Mouse (Mus musculus): ENCODE data around the gene Zscan2. TPM values are rescaled to one million over a fixed set of nuclear protein-coding genes. Genes with fewer than 3 reads are reported as not detected.

Gene Zscan2
- total RNA-seq, 2 experiments from 2014 or later, result 5.5 TPM

GRCm38 (mm10) chr7:80843176-80843575 is 17.5 kb upstream of the Zscan2 start:
- no peak for DNase-seq (ENCODE audit: low spot score in 2 of 2)

GRCm38 (mm10) chr7:80843910-80844640 is 16.6 kb upstream of the Zscan2 start:
- no peak for DNase-seq (ENCODE audit: low spot score in 2 of 2)

DNA sequence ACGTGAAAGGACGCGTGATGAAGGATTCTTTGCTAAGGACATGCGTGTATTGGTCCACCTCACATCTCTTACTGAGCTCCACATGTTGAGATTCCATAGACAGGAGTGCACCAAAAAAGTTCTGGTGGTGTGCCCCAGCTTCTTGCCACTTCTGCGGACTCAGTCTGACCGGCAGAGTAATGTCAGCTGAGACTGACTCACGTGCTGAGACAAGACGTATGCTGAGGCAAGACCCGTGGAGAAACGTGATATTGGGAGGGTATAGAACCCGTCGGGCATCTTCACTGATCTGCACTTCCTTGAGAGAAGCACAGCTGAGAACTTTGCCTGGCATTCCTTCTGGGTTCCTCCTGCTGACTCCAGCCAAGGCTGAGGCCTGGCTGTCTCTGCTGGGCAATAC is 16.0 kb upstream of the Zscan2 start:
- DNase-seq (ENCODE audit: low spot score in 2 of 2), result no peak

- DNase-seq (ENCODE audit: low spot score in 2 of 2), result no peak
Observed at GRCm38 (mm10) chr7:80845621-80846279, 15.0 kb upstream of the Zscan2 start.

- no peak for DNase-seq (ENCODE audit: low spot score in 2 of 2)
Observed at GRCm38 (mm10) chr7:80846280-80846678, 14.4 kb upstream of the Zscan2 start.

DNA sequence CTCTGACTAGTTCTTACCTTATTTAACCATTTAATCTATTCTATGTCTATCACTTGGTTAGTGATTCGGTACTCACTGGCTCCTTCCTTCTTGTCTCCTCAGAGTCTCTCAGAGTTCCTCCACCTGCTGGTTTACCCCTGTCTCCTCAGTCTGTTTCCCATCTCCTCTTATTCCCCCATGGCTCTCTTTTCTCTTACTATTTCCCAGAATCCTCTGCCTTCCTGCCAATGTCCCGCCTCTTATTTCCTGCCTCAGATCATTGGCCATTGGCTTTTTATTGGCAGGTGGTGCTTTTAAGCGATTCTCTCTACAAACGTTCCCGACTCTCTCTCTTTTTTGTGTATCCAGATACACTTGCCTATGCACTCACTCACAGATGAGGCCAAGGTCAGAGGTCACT is 14.0 kb upstream of the Zscan2 start:
- DNase-seq (ENCODE audit: low spot score in 2 of 2), result no peak

GRCm38 (mm10) chr7:80849267-80849666 is 11.5 kb upstream of the Zscan2 start:
- DNase-seq (ENCODE audit: low spot score in 2 of 2), result no peak

DNA sequence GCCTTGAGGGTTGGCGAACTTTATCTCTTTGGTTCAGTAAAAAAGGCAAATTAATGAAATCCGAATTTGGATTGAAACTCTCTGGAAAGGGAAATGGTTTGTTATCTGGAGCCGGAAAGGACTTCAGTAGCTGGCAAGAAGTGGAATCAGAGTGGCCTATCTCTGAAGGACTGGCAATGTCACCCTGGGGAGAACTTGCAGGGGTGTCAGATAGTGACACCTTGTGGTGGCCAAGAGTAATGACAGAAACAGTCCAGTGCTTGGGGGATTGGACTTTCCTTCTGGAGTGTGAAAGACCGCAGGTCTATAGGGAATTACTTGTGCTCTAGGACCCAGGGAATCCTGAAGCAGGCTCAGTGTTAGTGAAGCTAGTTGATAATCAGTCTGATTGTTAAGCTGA is 11.0 kb upstream of the Zscan2 start:
- DNase-seq (ENCODE audit: low spot score in 2 of 2), result peak in 1 of 2 experiments; percentile 34

GRCm38 (mm10) chr7:80850520-80850919 is 10.2 kb upstream of the Zscan2 start:
- DNase-seq (ENCODE audit: low spot score in 2 of 2), result no peak

- no peak for DNase-seq (ENCODE audit: low spot score in 2 of 2)
Observed at GRCm38 (mm10) chr7:80853218-80853617, 7.5 kb upstream of the Zscan2 start.

- DNase-seq (ENCODE audit: low spot score in 2 of 2), result no peak
Observed at GRCm38 (mm10) chr7:80855316-80855715, 5.4 kb upstream of the Zscan2 start.

- peak; percentile 57 to 77 for DNase-seq (ENCODE audit: low spot score in 2 of 2)
Observed at GRCm38 (mm10) chr7:80857181-80857580, 3.5 kb upstream of the Zscan2 start.

GRCm38 (mm10) chr7:80860227-80860626 is 493 bp upstream of the Zscan2 start:
- no peak for DNase-seq (ENCODE audit: low spot score in 2 of 2)

DNA sequence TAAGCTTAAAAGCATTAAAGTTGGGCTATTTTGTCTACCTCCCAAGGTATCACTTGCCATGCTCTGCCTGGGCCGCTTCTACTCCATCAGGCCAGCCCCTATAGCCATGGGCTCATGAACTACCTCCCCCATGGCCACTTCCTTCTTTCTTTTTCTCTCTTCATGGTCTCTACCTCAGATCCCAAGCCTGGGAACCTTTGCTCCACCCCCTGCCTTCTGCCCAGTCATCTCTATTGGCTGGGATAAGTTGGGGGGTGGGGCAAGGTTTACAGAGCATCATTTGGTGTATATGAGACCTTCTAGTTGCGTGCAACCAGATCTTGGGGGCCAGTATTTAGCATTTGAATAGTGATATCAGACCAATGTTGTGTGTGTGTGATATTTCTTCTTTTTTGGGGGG is 1.8 kb downstream of the Zscan2 start:
- DNase-seq (ENCODE audit: low spot score in 2 of 2), result no peak

DNA sequence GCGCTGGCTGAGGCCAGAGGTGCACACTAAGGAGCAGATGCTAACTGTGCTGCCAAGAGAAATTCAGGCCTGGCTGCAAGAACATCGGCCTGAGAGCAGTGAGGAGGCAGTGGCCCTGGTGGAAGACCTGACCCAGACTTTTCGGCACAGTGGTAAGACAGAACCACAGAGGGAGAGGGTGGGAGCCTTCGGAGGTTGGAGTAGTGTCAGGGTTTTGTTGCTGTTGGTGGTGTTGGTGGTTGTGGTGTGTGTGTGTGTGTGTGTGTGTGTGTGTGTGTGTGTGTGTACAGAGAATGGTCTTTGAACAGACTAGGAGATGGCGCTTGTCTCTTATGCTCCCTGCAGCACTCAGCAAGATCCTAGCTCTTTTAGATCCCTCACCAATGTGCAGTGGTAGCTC is 2.8 kb downstream of the Zscan2 start:
- DNase-seq (ENCODE audit: low spot score in 2 of 2), result no peak

- no peak for DNase-seq (ENCODE audit: low spot score in 2 of 2)
Observed at GRCm38 (mm10) chr7:80864151-80864550, 3.4 kb downstream of the Zscan2 start.

DNA sequence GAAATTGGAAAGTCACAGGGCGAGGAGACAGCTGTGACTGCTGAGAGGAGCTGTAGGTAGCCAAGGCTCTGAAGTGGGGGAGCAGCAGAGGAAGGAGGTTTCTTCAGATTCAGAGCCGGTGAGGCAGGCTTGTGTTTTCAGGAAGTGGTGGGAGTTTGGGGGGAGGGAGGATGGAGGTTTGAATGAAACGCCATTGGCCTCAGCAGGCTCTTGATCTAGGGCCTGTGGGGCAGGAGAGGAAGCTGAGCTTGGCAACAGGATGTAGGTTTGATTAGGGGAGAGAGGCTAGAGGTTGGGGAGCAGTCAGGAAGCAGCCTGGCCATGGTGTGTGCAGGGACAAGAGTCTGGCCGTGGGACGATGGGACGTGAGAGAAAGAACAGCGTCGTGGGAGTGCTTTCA is 4.1 kb downstream of the Zscan2 start:
- no peak for DNase-seq (ENCODE audit: low spot score in 2 of 2)

DNA sequence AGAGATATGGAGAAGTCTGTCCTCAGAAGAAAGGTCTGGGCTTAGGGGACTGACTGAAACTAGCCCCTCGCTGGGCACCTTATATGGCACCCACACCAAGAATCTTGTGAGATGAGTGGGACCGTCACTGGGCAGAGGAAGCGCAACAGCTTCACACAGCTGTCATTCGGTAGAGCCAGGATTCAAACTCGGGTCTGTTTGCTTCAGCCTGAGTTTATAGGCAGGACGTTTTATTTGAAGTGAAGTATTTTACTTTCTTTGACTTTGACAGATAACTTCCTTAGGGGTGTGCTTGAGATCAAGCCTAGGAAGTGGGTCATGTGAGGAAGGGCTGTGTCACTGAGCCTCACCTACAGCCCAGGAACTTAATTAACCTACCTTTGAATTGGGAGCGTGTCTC is 4.8 kb downstream of the Zscan2 start:
- DNase-seq (ENCODE audit: low spot score in 2 of 2), result no peak

GRCm38 (mm10) chr7:80866514-80867147 is 5.9 kb downstream of the Zscan2 start:
- no peak for DNase-seq (ENCODE audit: low spot score in 2 of 2)

GRCm38 (mm10) chr7:80868686-80869085 is 8.0 kb downstream of the Zscan2 start:
- DNase-seq (ENCODE audit: low spot score in 2 of 2), result no peak

DNA sequence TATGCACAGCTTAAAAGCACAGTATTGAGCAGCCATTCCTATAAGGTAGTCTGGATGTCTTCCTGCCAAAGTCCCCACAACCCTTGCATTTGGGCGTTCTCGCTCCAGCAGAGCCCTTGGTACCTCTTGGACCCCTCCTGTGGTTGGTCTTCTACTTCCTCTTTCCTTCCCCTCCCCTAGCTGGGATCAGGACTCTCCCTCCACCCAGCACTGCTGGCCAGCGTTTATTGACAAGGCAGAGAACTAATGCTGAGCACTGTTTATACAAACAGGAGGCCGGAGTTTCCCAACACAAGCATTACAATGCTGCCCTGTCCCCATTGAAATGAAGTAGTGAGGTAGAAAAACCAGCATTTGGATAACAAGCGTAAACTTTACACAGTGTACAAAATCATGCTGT is 12.3 kb downstream of the Zscan2 start:
- no peak for DNase-seq (ENCODE audit: low spot score in 2 of 2)

DNA sequence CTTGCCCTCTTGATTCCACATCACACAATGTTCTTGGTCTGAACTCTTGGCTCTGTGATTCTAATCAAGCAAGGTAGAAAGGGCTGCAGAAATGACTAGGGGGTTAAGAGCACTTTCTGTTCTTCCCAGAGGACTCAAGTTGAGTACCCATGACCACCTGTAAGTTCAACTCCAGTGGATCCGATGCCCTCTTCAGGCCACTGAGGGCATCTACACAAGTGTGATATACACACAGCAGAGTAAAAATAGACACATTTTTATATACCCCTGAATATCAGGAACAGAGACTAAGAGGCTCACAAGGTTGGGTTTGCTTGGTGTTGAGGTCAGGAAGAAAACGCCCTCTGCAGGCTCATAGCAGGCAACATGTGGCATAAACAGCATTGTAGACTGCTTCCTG is 12.9 kb downstream of the Zscan2 start:
- DNase-seq (ENCODE audit: low spot score in 2 of 2), result no peak

Data from gastrocnemius, postnatal 4 days (tissue).